ENCODE assay signal across 13 mouse cellular contexts in genomic region chr6:4953028-4953719, GRCm38 (mm10). TPM values are rescaled to one million over a fixed set of nuclear protein-coding genes. Genes with fewer than 3 reads are reported as not detected.
A peak's percentile ranks its signal among the peaks of the same experiment; 100 is the strongest.
DNase-seq lines count a peak whose midpoint lies in the region; ATAC-seq and TF ChIP-seq lines count a peak whose summit lies in the region.
"Had no signal": no experiment of that assay in that cellular context is flagged by ENCODE, and none has a peak within 500 bp of the region (broad histone marks: within the 10 kb centered on the region; RNA-seq: fewer than 3 reads in every experiment).

No protein-coding gene starts in this region.

- H3K4me3 ChIP-seq in gastrocnemius, adult 2 months, result peak overlapping the region; percentile 13
- H3K4me3 ChIP-seq in lung, embryonic 16.5 days (ENCODE audit: low read length), result no peak overlapping the region
- no peak overlapping the region for H3K4me3 ChIP-seq in intestine, embryonic 16.5 days (ENCODE audit: low read length)
- no peak overlapping the region for H3K4me3 ChIP-seq in stomach, embryonic 15.5 days (replicated peaks)
- H3K4me3 ChIP-seq: erythroblast, embryonic 14.5 days; liver, embryonic 13.5 days had no signal

- TF ChIP-seq CTCF in gastrocnemius, adult 2 months (IDR thresholded peaks at IDR 0.05), result no peak

- H3K9me3 ChIP-seq in lung, embryonic 16.5 days (ENCODE audit: control insufficient read depth, low read length), result no peaks in the 10 kb centered on the region
- H3K9me3 ChIP-seq in intestine, embryonic 16.5 days (ENCODE audit: control insufficient read depth, low read length), result no peaks in the 10 kb centered on the region
- no peaks in the 10 kb centered on the region for H3K9me3 ChIP-seq in stomach, embryonic 15.5 days
- H3K9me3 ChIP-seq: G1E; liver, embryonic 13.5 days had no signal

- peaks cover 10% of the 10 kb centered on the region for H3K4me1 ChIP-seq in lung, embryonic 16.5 days (replicated peaks; ENCODE audit: control insufficient read depth, insufficient read depth, low read length)
- peaks cover 2% of the 10 kb centered on the region; the same call in 1 of the 2 replicates for H3K4me1 ChIP-seq in intestine, embryonic 16.5 days (ENCODE audit: control insufficient read depth, insufficient read depth, low read length)
- H3K4me1 ChIP-seq in stomach, embryonic 15.5 days, result 0 out of 2 replicates have a peak, but pooled peaks cover 5% of the 10 kb centered on the region

- H3K4me2 ChIP-seq in lung, embryonic 16.5 days (ENCODE audit: low read depth, low read length), result no peak overlapping the region
- H3K4me2 ChIP-seq in intestine, embryonic 16.5 days (ENCODE audit: low read depth, low read length), result no peak overlapping the region
- no peak overlapping the region for H3K4me2 ChIP-seq in stomach, embryonic 15.5 days
- H3K4me2 ChIP-seq: liver, embryonic 13.5 days had no signal

- H3K27ac ChIP-seq in gastrocnemius, adult 2 months, result no peak overlapping the region
- no peak overlapping the region for H3K27ac ChIP-seq in lung, embryonic 16.5 days (ENCODE audit: low read length)
- H3K27ac ChIP-seq in intestine, embryonic 16.5 days (ENCODE audit: low read length), result no peak overlapping the region
- H3K27ac ChIP-seq in stomach, embryonic 15.5 days, result peak overlapping the region; percentile 41; the same call in 1 of the 2 replicates
- H3K27ac ChIP-seq: liver, embryonic 13.5 days had no signal

- intact Hi-C loops in gastrocnemius, adult 2 months (cut with DNase I), result no loop called here

- H3K36me3 ChIP-seq in lung, embryonic 16.5 days (ENCODE audit: control insufficient read depth, insufficient read depth, low read length), result no peaks in the 10 kb centered on the region
- no peaks in the 10 kb centered on the region for H3K36me3 ChIP-seq in intestine, embryonic 16.5 days (ENCODE audit: control insufficient read depth, insufficient read depth, low read length)
- no peaks in the 10 kb centered on the region for H3K36me3 ChIP-seq in stomach, embryonic 15.5 days
- H3K36me3 ChIP-seq: G1E; liver, embryonic 13.5 days had no signal

- DNase-seq in gastrocnemius, adult 2 months, result no peak
- no peak for DNase-seq in gastrocnemius, adult 8-10 months (ENCODE audit: low spot score in 2 of 2)
- DNase-seq in lung, postnatal 36 days, result no peak
- no peak for DNase-seq in ovary, adult 18-20 months (ENCODE audit: low spot score)
- DNase-seq in thymus, postnatal 4 days, result no peak
- DNase-seq: cerebellum, adult 18-20 months; layer of hippocampus, adult 9-11 months; liver, embryonic 13.5 days had no signal

- peak; percentile 41; the same call in 1 of the 2 replicates for ATAC-seq in lung, embryonic 16.5 days (ENCODE audit: low read depth)
- peak; percentile 65; the same call in 1 of the 2 replicates for ATAC-seq in intestine, embryonic 16.5 days
- ATAC-seq in stomach, embryonic 15.5 days (ENCODE audit: insufficient read depth, low FRiP score, low read depth), result peak; percentile 10; the same call in 1 of the 2 replicates

- 53% methylated on average over 14 of the region's 14 CpGs for WGBS in lung, embryonic 16.5 days
- 54% methylated on average over 14 of the region's 14 CpGs for WGBS in intestine, embryonic 16.5 days
- 46% methylated on average over 14 of the region's 14 CpGs for WGBS in stomach, embryonic 15.5 days

- H3K9ac ChIP-seq in lung, embryonic 16.5 days (ENCODE audit: low read length), result no peak overlapping the region
- H3K9ac ChIP-seq in intestine, embryonic 16.5 days (ENCODE audit: low read depth, low read length), result no peak overlapping the region
- H3K9ac ChIP-seq in stomach, embryonic 15.5 days, result no peak overlapping the region
- H3K9ac ChIP-seq: liver, embryonic 13.5 days had no signal

- no peaks in the 10 kb centered on the region for H3K27me3 ChIP-seq in lung, embryonic 16.5 days (ENCODE audit: control insufficient read depth, insufficient read depth, low read depth, low read length)
- no peaks in the 10 kb centered on the region for H3K27me3 ChIP-seq in intestine, embryonic 16.5 days (replicated peaks; ENCODE audit: control insufficient read depth, insufficient read depth, low read length)
- H3K27me3 ChIP-seq in stomach, embryonic 15.5 days (replicated peaks), result no peaks in the 10 kb centered on the region
- H3K27me3 ChIP-seq: liver, embryonic 13.5 days had no signal

RNA-seq across cellular contexts. Expression of gene Ppp1r9a, which starts 50.5 kb away (rescaled TPM):
- total RNA-seq in gastrocnemius, adult 2 months (2021), result 1 to 10 TPM; 1.8 to 2.0 TPM
- 1 to 10 TPM in 3 of 4 experiments, under 1 TPM in 1; 0.63 to 1.9 (median 1.3) TPM for total RNA-seq in gastrocnemius, adult 8-10 months (2022)
- polyA plus RNA-seq in lung, embryonic 16.5 days (2015; fragmentation: Nextera tagmentation; extraction: Ambion mirVana), result 15.4 and 16.2 TPM in 2 replicates
- 6.1 and 7.5 TPM in 2 replicates for polyA plus RNA-seq in intestine, embryonic 16.5 days (2015; fragmentation: Nextera tagmentation; extraction: Ambion mirVana)
- 16.6 and 18.2 TPM in 2 replicates for polyA plus RNA-seq in stomach, embryonic 15.5 days (2015; fragmentation: Nextera tagmentation; extraction: Ambion mirVana)

Comparison
In these comparisons a context has a peak if more than half of its experiments do, and no peak if none do; other contexts are left out.
1. ATAC-seq: peak in every context shown above with its lines; median percentile 65 in intestine, embryonic 16.5 days; 41 in lung, embryonic 16.5 days; 10 in stomach, embryonic 15.5 days.